ENCODE assay signal across 24 mouse cellular contexts in genomic region chr1:133884746-133885145, GRCm38 (mm10). TPM values are rescaled to one million over a fixed set of nuclear protein-coding genes. Genes with fewer than 3 reads are reported as not detected.
DNase-seq lines count a peak whose midpoint lies in the region; ATAC-seq and TF ChIP-seq lines count a peak whose summit lies in the region.
"Had no signal": no experiment of that assay in that cellular context is flagged by ENCODE, and none has a peak within 500 bp of the region (broad histone marks: within the 10 kb centered on the region; RNA-seq: fewer than 3 reads in every experiment).

No protein-coding gene starts in this region.

- no peak for ATAC-seq in midbrain, embryonic 12.5 days (ENCODE audit: low FRiP score, low read depth)
- ATAC-seq in midbrain, embryonic 16.5 days: no peak
- no peak for ATAC-seq in hindbrain, embryonic 15.5 days (ENCODE audit: low FRiP score, low read depth)
- ATAC-seq: forebrain, postnatal 0 days; liver, postnatal 0 days had no signal

- no peak overlapping the region for H3K4me3 ChIP-seq in heart, embryonic 10.5 days
- no peak overlapping the region for H3K4me3 ChIP-seq in midbrain, embryonic 12.5 days
- H3K4me3 ChIP-seq in midbrain, embryonic 16.5 days (ENCODE audit: low read depth, low read length): no peak overlapping the region
- H3K4me3 ChIP-seq in hindbrain, embryonic 15.5 days: no peak overlapping the region
- no peak overlapping the region for H3K4me3 ChIP-seq in lung, adult 2 months (replicated peaks; ENCODE audit: extremely low read depth, low read depth, low read length)
- H3K4me3 ChIP-seq: heart, adult 2 months; limb, embryonic 12.5 days had no signal

- intact Hi-C loops in heart, postnatal 14 days (cut with DNase I): no loop called here

- peaks cover 29% of the 10 kb centered on the region for H3K27me3 ChIP-seq in heart, embryonic 10.5 days (ENCODE audit: insufficient read depth, poor library complexity, severe bottlenecking)
- H3K27me3 ChIP-seq in midbrain, embryonic 12.5 days: peaks cover 22% of the 10 kb centered on the region; the same call in 1 of the 2 replicates
- no peaks in the 10 kb centered on the region; the same call in 1 of the 2 replicates for H3K27me3 ChIP-seq in midbrain, embryonic 16.5 days (ENCODE audit: control insufficient read depth, insufficient read depth, low read depth, low read length)
- no peaks in the 10 kb centered on the region for H3K27me3 ChIP-seq in hindbrain, embryonic 15.5 days

- peaks cover 71% of the 10 kb centered on the region for H3K4me1 ChIP-seq in heart, embryonic 10.5 days
- peaks cover 50% of the 10 kb centered on the region for H3K4me1 ChIP-seq in midbrain, embryonic 12.5 days
- peaks cover 22% of the 10 kb centered on the region for H3K4me1 ChIP-seq in midbrain, embryonic 16.5 days (ENCODE audit: control insufficient read depth, insufficient read depth, low read length)
- peaks cover 40% of the 10 kb centered on the region for H3K4me1 ChIP-seq in hindbrain, embryonic 15.5 days (replicated peaks)
- H3K4me1 ChIP-seq in lung, adult 2 months (ENCODE audit: control insufficient read depth, insufficient read depth, low read length): no peaks in the 10 kb centered on the region

- no peak for DNase-seq in heart, embryonic 10.5 days (ENCODE audit: low spot score)
- no peak for DNase-seq in heart, postnatal 14 days
- no peak for DNase-seq in lung, adult 2 months
- DNase-seq in urinary bladder, postnatal 25 days (ENCODE audit: low spot score): no peak
- DNase-seq: adrenal gland, postnatal 10 days; cerebellum, adult 18-20 months; cerebellum, postnatal 25 days; forebrain, postnatal 0 days; gastrocnemius, postnatal 36 days; heart, adult 2 months; heart, postnatal 36 days; kidney, adult 2 months; liver, postnatal 0 days; lung, postnatal 10 days; midbrain, embryonic 14.5 days; right cerebral cortex, postnatal 14 days had no signal

- no peaks in the 10 kb centered on the region for H3K9me3 ChIP-seq in heart, embryonic 10.5 days
- H3K9me3 ChIP-seq in midbrain, embryonic 12.5 days: no peaks in the 10 kb centered on the region
- H3K9me3 ChIP-seq in midbrain, embryonic 16.5 days (replicated peaks; ENCODE audit: control insufficient read depth, low read length, poor library complexity, severe bottlenecking): no peaks in the 10 kb centered on the region
- H3K9me3 ChIP-seq in hindbrain, embryonic 15.5 days: no peaks in the 10 kb centered on the region
- H3K9me3 ChIP-seq: limb, embryonic 12.5 days had no signal

- H3K4me2 ChIP-seq in midbrain, embryonic 12.5 days (replicated peaks): no peak overlapping the region
- H3K4me2 ChIP-seq in midbrain, embryonic 16.5 days (ENCODE audit: low read length): no peak overlapping the region
- no peak overlapping the region for H3K4me2 ChIP-seq in hindbrain, embryonic 15.5 days
- H3K4me2 ChIP-seq: limb, embryonic 12.5 days; liver, embryonic 11.5 days had no signal

- TF ChIP-seq POLR2A in lung, adult 2 months (IDR thresholded peaks at IDR 0.05; ENCODE audit: borderline replicate concordance, extremely low read depth, low read depth, low read length): no peak

- 0 out of 2 replicates have a peak overlapping the region, but pooled peaks have one; percentile 17 for H3K27ac ChIP-seq in heart, embryonic 10.5 days
- peak overlapping the region; percentile 16; the same call in 1 of the 2 replicates for H3K27ac ChIP-seq in midbrain, embryonic 12.5 days (replicated peaks)
- no peak overlapping the region for H3K27ac ChIP-seq in midbrain, embryonic 16.5 days (ENCODE audit: low read length)
- H3K27ac ChIP-seq in hindbrain, embryonic 15.5 days (replicated peaks): 0 out of 2 replicates have a peak overlapping the region, but pooled peaks have one; percentile 40
- H3K27ac ChIP-seq: heart, adult 2 months; kidney, postnatal 0 days; limb, embryonic 12.5 days; stomach, postnatal 0 days had no signal

- H3K9ac ChIP-seq in midbrain, embryonic 12.5 days (replicated peaks): no peak overlapping the region
- H3K9ac ChIP-seq in midbrain, embryonic 16.5 days (ENCODE audit: low read depth, low read length): no peak overlapping the region
- H3K9ac ChIP-seq in hindbrain, embryonic 15.5 days: no peak overlapping the region
- H3K9ac ChIP-seq: forebrain, postnatal 0 days; limb, embryonic 12.5 days; liver, postnatal 0 days had no signal

- no peak for TF ChIP-seq CTCF in lung, adult 2 months (IDR thresholded peaks at IDR 0.05; ENCODE audit: insufficient read depth, low read length)

- 68% methylated on average over 9 of the region's 9 CpGs for WGBS in heart, embryonic 10.5 days
- WGBS in midbrain, embryonic 12.5 days: 73% methylated on average over 9 of the region's 9 CpGs
- WGBS in midbrain, embryonic 16.5 days: 74% methylated on average over 9 of the region's 9 CpGs
- WGBS in hindbrain, embryonic 15.5 days: 40% methylated on average over 9 of the region's 9 CpGs
- WGBS in lung, adult 2 months: 75% methylated on average over 9 of the region's 9 CpGs

- H3K36me3 ChIP-seq in heart, embryonic 10.5 days: no peaks in the 10 kb centered on the region
- no peaks in the 10 kb centered on the region for H3K36me3 ChIP-seq in midbrain, embryonic 12.5 days
- H3K36me3 ChIP-seq in midbrain, embryonic 16.5 days (ENCODE audit: control insufficient read depth, insufficient read depth, low read length): no peaks in the 10 kb centered on the region
- no peaks in the 10 kb centered on the region for H3K36me3 ChIP-seq in hindbrain, embryonic 15.5 days
- H3K36me3 ChIP-seq: limb, embryonic 12.5 days had no signal

RNA-seq across cellular contexts. Expression of gene Optc, which starts 23.1 kb away (rescaled TPM):
- polyA plus RNA-seq in heart, embryonic 10.5 days (2016; fragmentation: Nextera tagmentation; extraction: Ambion mirVana): 0.16 and 0.69 TPM in 2 replicates
- under 1 TPM; 0.17 to 0.55 TPM for total RNA-seq in heart, postnatal 14 days (2021)
- 3.0 and 4.2 TPM in 2 replicates for polyA plus RNA-seq in midbrain, embryonic 12.5 days (2016; fragmentation: Nextera tagmentation; extraction: Ambion mirVana)
- 2.3 and 3.7 TPM in 2 replicates for polyA plus RNA-seq in midbrain, embryonic 16.5 days (2015; fragmentation: Nextera tagmentation; extraction: Ambion mirVana)
- polyA plus RNA-seq in hindbrain, embryonic 15.5 days (2015; fragmentation: Nextera tagmentation; extraction: Ambion mirVana): 3.0 and 3.9 TPM in 2 replicates
- 1.6 and 3.1 TPM in 2 replicates for polyA plus RNA-seq in lung, adult 2 months (2012; rRNA removed)
- total RNA-seq: gastrocnemius, postnatal 36 days; neutrophil, adult 5-6 weeks had no signal

RNA-seq across cellular contexts. Expression of gene Prelp, which starts 36.5 kb away (rescaled TPM):
- 0.16 and 0.31 TPM in 2 replicates for polyA plus RNA-seq in heart, embryonic 10.5 days (2016; fragmentation: Nextera tagmentation; extraction: Ambion mirVana)
- total RNA-seq in heart, postnatal 14 days (2021): 10 to 100 TPM; 25.0 to 29.5 TPM
- 1.9 and 3.5 TPM in 2 replicates for polyA plus RNA-seq in midbrain, embryonic 12.5 days (2016; fragmentation: Nextera tagmentation; extraction: Ambion mirVana)
- 8.1 and 9.1 TPM in 2 replicates for polyA plus RNA-seq in midbrain, embryonic 16.5 days (2015; fragmentation: Nextera tagmentation; extraction: Ambion mirVana)
- polyA plus RNA-seq in hindbrain, embryonic 15.5 days (2015; fragmentation: Nextera tagmentation; extraction: Ambion mirVana): 12.0 and 18.0 TPM in 2 replicates
- 179 and 202 TPM in 2 replicates for polyA plus RNA-seq in lung, adult 2 months (2012; rRNA removed)
- total RNA-seq: neutrophil, adult 5-6 weeks had no signal
